Mouse (Mus musculus) spleen, adult 2 months (tissue): ENCODE measurements at regions not wholly inside any gene's neighbourhood (a gene's known extent, or its start where the extent isn't known, plus 50 kb on each side); places are given as distances from the start of the nearest gene placed in this dataset.

ENCODE experiments used
- DNase-seq, 2 experiments: peaks; one replicate each; pipeline versions ENCODE4 v3.0.0 to v3.0.0-alpha.2; 2012 to 2021; ENCODE audit warnings: low spot score in 2 of 2, low read depth in 1 of 2
- H3K27ac ChIP-seq: fragments of 200-500 bp; 2 replicates; pipeline ENCODE4 v1.5.1; 2012; ENCODE audit warnings: low read length, inconsistent platforms; ENCODE audit not compliant: insufficient read depth
- H3K27me3 ChIP-seq: fragments of 200-500 bp; 2 replicates; pipeline ENCODE4 v1.6.1; 2012; ENCODE audit warnings: mild to moderate bottlenecking, moderate library complexity, low read length, inconsistent platforms; ENCODE audit not compliant: control insufficient read depth, insufficient read depth
- H3K36me3 ChIP-seq: fragments of 200-500 bp; 2 replicates; pipeline ENCODE4 v1.6.1; 2012; ENCODE audit warnings: mild to moderate bottlenecking, low read length, inconsistent platforms; ENCODE audit not compliant: control insufficient read depth, insufficient read depth
- H3K4me1 ChIP-seq: fragments of 200-500 bp; 2 replicates; pipeline ENCODE4 v1.6.1; 2011; ENCODE audit warnings: inconsistent platforms; ENCODE audit not compliant: control insufficient read depth, insufficient read depth, insufficient read length
- H3K4me3 ChIP-seq: fragments of 200-500 bp; 2 replicates; pipeline ENCODE4 v1.5.1; 2011; ENCODE audit warnings: mild to moderate bottlenecking, inconsistent platforms; ENCODE audit not compliant: insufficient read depth, insufficient read length; ENCODE audit errors: extremely low read depth
- CTCF ChIP-seq: fragments of 200-500 bp; IDR thresholded peaks from 2 replicates; pipeline ENCODE4 v1.5.1; 2011; ENCODE audit warnings: mild to moderate bottlenecking, inconsistent platforms; ENCODE audit not compliant: insufficient read depth, insufficient read length, insufficient replicate concordance; ENCODE audit errors: extremely low read depth
- POLR2A ChIP-seq: fragments of 200-500 bp; IDR thresholded peaks from 2 replicates; pipeline ENCODE4 v1.6.1; 2011; ENCODE audit warnings: low read depth, low read length, inconsistent platforms
- WGBS: fragments of 180-500 bp; shearing (Covaris S2); methylation state at CpG from one replicate; pipeline ENCODE4 v1.1.7; 2018; 5-methylcytosine and 5-hydroxymethylcytosine counted together

GRCm38 (mm10) chr14:114863585-114863984 lies 228.4 kb upstream of the Gpc5 start:
- WGBS = 81% methylated on average over 4 of the region's 4 CpGs
- TF ChIP-seq POLR2A (no peak), CTCF (no peak)
- H3K27ac ChIP-seq = no peak overlapping the region
- H3K36me3 ChIP-seq = no peaks in the 10 kb centered on the region
- H3K4me1 ChIP-seq = no peaks in the 10 kb centered on the region
- H3K27me3 ChIP-seq = no peaks in the 10 kb centered on the region
- H3K4me3 ChIP-seq = no peak overlapping the region
- DNase-seq = no peak

- Histone ChIP-seq H3K27ac (no peak overlapping the region), H3K36me3 (no peaks in the 10 kb centered on the region), H3K4me3 (no peak overlapping the region), H3K4me1 (no peaks in the 10 kb centered on the region), H3K27me3 (no peaks in the 10 kb centered on the region)
- 97% methylated on average over 5 of the region's 5 CpGs for WGBS
- TF ChIP-seq POLR2A (no peak), CTCF (no peak)
- no peak for DNase-seq
Measured at GRCm38 (mm10) chr14:114864102-114864501, 227.9 kb upstream of the Gpc5 start.

GRCm38 (mm10) chr14:114869233-114869632 lies 222.8 kb upstream of the Gpc5 start:
- 22% methylated on average over 5 of the region's 5 CpGs for WGBS
- Histone ChIP-seq H3K4me1 (no peaks in the 10 kb centered on the region), H3K36me3 (no peaks in the 10 kb centered on the region), H3K27ac (no peak overlapping the region), H3K4me3 (no peak overlapping the region), H3K27me3 (no peaks in the 10 kb centered on the region)
- DNase-seq = no peak
- TF ChIP-seq CTCF (no peak), POLR2A (no peak)

- no peak overlapping the region for H3K4me3 ChIP-seq
- TF ChIP-seq POLR2A (no peak), CTCF (no peak)
- no peaks in the 10 kb centered on the region for H3K4me1 ChIP-seq
- 64% methylated on average over 3 of the region's 3 CpGs for WGBS
- no peaks in the 10 kb centered on the region for H3K27me3 ChIP-seq
- H3K36me3 ChIP-seq = no peaks in the 10 kb centered on the region
- no peak for DNase-seq
- H3K27ac ChIP-seq = no peak overlapping the region
Measured at GRCm38 (mm10) chr14:114875101-114875500, 216.9 kb upstream of the Gpc5 start.

GRCm38 (mm10) chr14:114876427-114876826 lies 215.6 kb upstream of the Gpc5 start:
- H3K4me1 ChIP-seq = no peaks in the 10 kb centered on the region
- H3K27me3 ChIP-seq = no peaks in the 10 kb centered on the region
- no peak overlapping the region for H3K27ac ChIP-seq
- no peak for TF ChIP-seq POLR2A
- no peak for TF ChIP-seq CTCF
- 58% methylated on average over 9 of the region's 9 CpGs for WGBS
- no peaks in the 10 kb centered on the region for H3K36me3 ChIP-seq
- no peak for DNase-seq
- H3K4me3 ChIP-seq = no peak overlapping the region

- 78% methylated on average over 5 of the region's 5 CpGs for WGBS
- Histone ChIP-seq H3K4me3 (no peak overlapping the region), H3K27ac (no peak overlapping the region), H3K27me3 (no peaks in the 10 kb centered on the region), H3K4me1 (no peaks in the 10 kb centered on the region), H3K36me3 (no peaks in the 10 kb centered on the region)
- DNase-seq = no peak
- no peak for TF ChIP-seq POLR2A
- TF ChIP-seq CTCF = no peak
Measured at GRCm38 (mm10) chr14:114877477-114877876, 214.5 kb upstream of the Gpc5 start.

- Histone ChIP-seq H3K36me3 (no peaks in the 10 kb centered on the region), H3K27me3 (no peaks in the 10 kb centered on the region), H3K4me3 (no peak overlapping the region), H3K27ac (no peak overlapping the region), H3K4me1 (no peaks in the 10 kb centered on the region)
- TF ChIP-seq CTCF (no peak), POLR2A (no peak)
- DNase-seq = no peak
- WGBS = 84% methylated on average over 4 of the region's 4 CpGs
Measured at GRCm38 (mm10) chr14:114880291-114880690, 211.7 kb upstream of the Gpc5 start.

- DNase-seq = no peak
- no peaks in the 10 kb centered on the region for H3K36me3 ChIP-seq
- H3K4me1 ChIP-seq = no peaks in the 10 kb centered on the region
- WGBS = 79% methylated on average over 2 of the region's 2 CpGs
- H3K4me3 ChIP-seq = no peak overlapping the region
- no peak for TF ChIP-seq POLR2A
- TF ChIP-seq CTCF = no peak
- no peaks in the 10 kb centered on the region for H3K27me3 ChIP-seq
- no peak overlapping the region for H3K27ac ChIP-seq
Measured at GRCm38 (mm10) chr14:114904109-114904508, 187.9 kb upstream of the Gpc5 start.
